Mouse (Mus musculus): ENCODE results near the gene Alpi. TPM values are rescaled to one million over a fixed set of nuclear protein-coding genes. Genes with fewer than 3 reads are reported as not detected.

Alpi gene
- not detected in 2 replicates for polyA plus RNA-seq (2012; rRNA removed)

DNA sequence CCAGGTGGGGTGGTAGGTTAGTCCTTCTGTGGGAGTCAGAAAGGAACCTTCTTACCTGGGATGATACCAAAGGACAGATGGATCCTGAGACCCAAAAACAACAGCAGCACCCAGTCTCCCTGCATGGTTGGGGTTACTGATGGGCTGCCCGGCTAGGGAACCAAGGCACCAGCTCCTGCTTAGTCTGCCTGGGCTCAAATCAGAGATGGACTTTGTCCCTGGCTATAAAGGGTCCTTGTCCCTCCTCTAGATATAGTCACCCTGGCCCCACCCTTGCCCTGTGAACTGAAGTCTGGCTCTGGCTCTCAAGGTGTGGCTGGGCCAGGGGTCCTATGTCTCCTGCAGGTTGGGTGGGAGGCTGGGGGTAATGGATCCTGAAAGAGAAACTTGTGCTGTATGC is at the start of gene Alpi:
TSS of gene Alpi (minus strand) at position 196 of the 400 bp plus-strand sequence.
- no peak for DNase-seq
- no peak within 1 kb of the TSS for H3K27ac ChIP-seq (ENCODE audit: insufficient read depth, low read depth, low read length)
- H3K27me3 ChIP-seq (replicated peaks; ENCODE audit: control insufficient read depth, insufficient read depth, low read length): no peaks in the 10 kb centered on the region
- H3K36me3 ChIP-seq (ENCODE audit: control insufficient read depth, insufficient read depth, low read length): no peaks in the 10 kb centered on the region
- no peaks in the 10 kb centered on the region for H3K4me1 ChIP-seq (ENCODE audit: control insufficient read depth, insufficient read depth, low read length)
- no peak within 1 kb of the TSS for H3K4me3 ChIP-seq (ENCODE audit: insufficient read depth, low read depth, low read length)
- 92% methylated on average over 1 of the region's 1 CpGs for WGBS
- TF ChIP-seq POLR2A (IDR thresholded peaks at IDR 0.05; ENCODE audit: low read depth, low read length): no peak
- no peak for TF ChIP-seq CTCF (conservative IDR thresholded peaks at IDR 0.05; ENCODE audit: insufficient read depth, insufficient read length, low read depth, low read length)

DNA sequence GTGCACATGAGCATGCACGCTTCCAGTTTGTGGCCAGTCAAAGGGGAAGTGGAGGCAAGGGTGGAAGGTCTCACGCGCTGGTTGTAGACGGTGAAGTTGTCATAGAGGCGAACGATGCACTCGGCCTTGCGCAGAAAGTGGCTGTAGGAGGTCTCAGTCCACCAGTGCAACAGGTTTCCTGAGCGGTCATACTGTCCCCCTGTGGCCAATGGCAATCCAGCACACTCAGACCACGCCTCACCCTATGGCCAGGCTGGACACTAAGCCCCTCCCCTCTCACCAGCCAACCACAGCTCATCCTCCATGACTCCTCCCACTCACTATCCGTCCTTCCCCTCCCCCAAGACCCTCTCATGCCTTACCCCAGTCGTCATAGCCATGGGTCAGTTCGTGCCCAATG is 48.0 kb upstream of the Alpi start:
- H3K4me1 ChIP-seq (ENCODE audit: control insufficient read depth, insufficient read depth, low read length): no peaks in the 10 kb centered on the region
- H3K27me3 ChIP-seq (replicated peaks; ENCODE audit: control insufficient read depth, insufficient read depth, low read length): peaks cover 1% of the 10 kb centered on the region; the same call in 1 of the 2 replicates
- WGBS: 40% methylated on average over 13 of the region's 13 CpGs
- DNase-seq: no peak
- H3K27ac ChIP-seq (ENCODE audit: insufficient read depth, low read depth, low read length): no peak overlapping the region
- TF ChIP-seq POLR2A (IDR thresholded peaks at IDR 0.05; ENCODE audit: low read depth, low read length) (no peak), CTCF (conservative IDR thresholded peaks at IDR 0.05; ENCODE audit: insufficient read depth, insufficient read length, low read depth, low read length) (no peak)
- H3K4me3 ChIP-seq (ENCODE audit: insufficient read depth, low read depth, low read length): no peak overlapping the region
- H3K36me3 ChIP-seq (ENCODE audit: control insufficient read depth, insufficient read depth, low read length): no peaks in the 10 kb centered on the region

DNA sequence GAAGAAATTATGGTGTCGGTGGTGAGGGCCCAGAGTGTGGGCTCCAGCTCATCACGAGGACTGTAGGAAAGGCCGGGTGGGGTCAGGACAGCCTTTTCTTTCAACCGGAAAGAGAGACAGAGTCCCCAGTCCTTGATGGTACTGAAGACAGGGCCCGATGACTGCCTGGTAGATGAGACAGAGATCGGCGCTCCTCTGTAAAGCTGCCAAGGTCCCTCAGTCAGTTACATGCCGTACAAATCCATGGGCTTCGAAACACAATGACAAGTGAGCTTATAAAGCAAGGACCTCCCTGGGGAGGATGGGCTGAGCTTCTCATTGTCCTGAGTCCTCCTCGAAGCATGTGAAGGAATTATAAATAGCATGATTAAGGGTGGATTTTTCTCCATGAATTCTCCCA is 41.7 kb upstream of the Alpi start:
- Histone ChIP-seq H3K4me3 (ENCODE audit: insufficient read depth, low read depth, low read length) (no peak overlapping the region), H3K27me3 (replicated peaks; ENCODE audit: control insufficient read depth, insufficient read depth, low read length) (no peaks in the 10 kb centered on the region; the same call in 1 of the 2 replicates), H3K36me3 (ENCODE audit: control insufficient read depth, insufficient read depth, low read length) (no peaks in the 10 kb centered on the region), H3K4me1 (ENCODE audit: control insufficient read depth, insufficient read depth, low read length) (no peaks in the 10 kb centered on the region), H3K27ac (ENCODE audit: insufficient read depth, low read depth, low read length) (no peak overlapping the region)
- DNase-seq: no peak
- TF ChIP-seq POLR2A (IDR thresholded peaks at IDR 0.05; ENCODE audit: low read depth, low read length) (no peak), CTCF (conservative IDR thresholded peaks at IDR 0.05; ENCODE audit: insufficient read depth, insufficient read length, low read depth, low read length) (no peak)
- 80% methylated on average over 10 of the region's 10 CpGs for WGBS

DNA sequence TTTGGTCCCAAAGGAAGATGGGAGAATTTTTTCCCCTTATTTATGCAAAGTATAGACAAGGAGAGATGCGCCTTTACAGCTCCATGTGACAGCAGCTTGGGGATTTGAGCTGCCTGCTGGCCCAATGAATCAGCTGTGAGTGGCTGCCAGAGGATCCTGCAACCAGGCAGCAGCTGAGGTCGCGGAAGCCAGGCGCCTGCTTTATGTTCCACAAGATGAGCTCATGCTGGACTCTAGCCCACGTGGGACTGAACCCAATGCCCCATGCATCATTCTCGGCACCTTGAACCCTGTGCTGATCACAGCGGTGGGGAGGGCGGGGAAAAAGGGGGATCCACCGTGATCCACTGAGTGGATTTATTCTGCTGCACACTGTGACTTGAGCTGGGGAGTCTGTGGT is 41.0 kb upstream of the Alpi start:
- Histone ChIP-seq H3K36me3 (ENCODE audit: control insufficient read depth, insufficient read depth, low read length) (no peaks in the 10 kb centered on the region), H3K4me1 (ENCODE audit: control insufficient read depth, insufficient read depth, low read length) (no peaks in the 10 kb centered on the region), H3K27me3 (replicated peaks; ENCODE audit: control insufficient read depth, insufficient read depth, low read length) (no peaks in the 10 kb centered on the region; the same call in 1 of the 2 replicates), H3K27ac (ENCODE audit: insufficient read depth, low read depth, low read length) (no peak overlapping the region), H3K4me3 (ENCODE audit: insufficient read depth, low read depth, low read length) (no peak overlapping the region)
- whole genome bisulfite sequencing: 46% methylated on average over 9 of the region's 9 CpGs
- no peak for DNase-seq
- TF ChIP-seq POLR2A (IDR thresholded peaks at IDR 0.05; ENCODE audit: low read depth, low read length) (no peak), CTCF (conservative IDR thresholded peaks at IDR 0.05; ENCODE audit: insufficient read depth, insufficient read length, low read depth, low read length) (no peak)

DNA sequence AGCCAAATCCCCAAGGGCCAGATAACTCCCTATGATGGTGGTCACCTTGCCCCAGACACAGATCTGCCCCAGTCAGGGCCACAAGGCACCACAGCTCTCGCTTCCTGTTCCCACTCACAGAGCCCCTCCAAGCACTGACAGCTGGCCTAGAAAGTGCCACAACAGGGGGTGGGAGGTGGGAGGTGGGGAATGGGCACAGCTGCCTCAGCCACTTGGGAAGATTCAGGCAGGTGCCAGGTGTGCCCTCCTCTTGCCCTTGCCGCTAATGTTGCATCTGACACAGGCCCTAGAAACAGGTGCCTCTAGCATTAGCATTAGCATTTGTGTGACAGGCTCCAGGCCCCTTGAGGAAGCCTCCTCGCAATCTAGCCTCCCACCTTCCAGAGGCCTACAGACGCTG is 40.1 kb upstream of the Alpi start:
- Histone ChIP-seq H3K4me1 (ENCODE audit: control insufficient read depth, insufficient read depth, low read length) (no peaks in the 10 kb centered on the region), H3K27me3 (replicated peaks; ENCODE audit: control insufficient read depth, insufficient read depth, low read length) (no peaks in the 10 kb centered on the region; the same call in 1 of the 2 replicates), H3K36me3 (ENCODE audit: control insufficient read depth, insufficient read depth, low read length) (no peaks in the 10 kb centered on the region), H3K4me3 (ENCODE audit: insufficient read depth, low read depth, low read length) (no peak overlapping the region), H3K27ac (ENCODE audit: insufficient read depth, low read depth, low read length) (no peak overlapping the region)
- TF ChIP-seq CTCF (conservative IDR thresholded peaks at IDR 0.05; ENCODE audit: insufficient read depth, insufficient read length, low read depth, low read length) (no peak), POLR2A (IDR thresholded peaks at IDR 0.05; ENCODE audit: low read depth, low read length) (no peak)
- no peak for DNase-seq
- 93% methylated on average over 4 of the region's 4 CpGs for WGBS

DNA sequence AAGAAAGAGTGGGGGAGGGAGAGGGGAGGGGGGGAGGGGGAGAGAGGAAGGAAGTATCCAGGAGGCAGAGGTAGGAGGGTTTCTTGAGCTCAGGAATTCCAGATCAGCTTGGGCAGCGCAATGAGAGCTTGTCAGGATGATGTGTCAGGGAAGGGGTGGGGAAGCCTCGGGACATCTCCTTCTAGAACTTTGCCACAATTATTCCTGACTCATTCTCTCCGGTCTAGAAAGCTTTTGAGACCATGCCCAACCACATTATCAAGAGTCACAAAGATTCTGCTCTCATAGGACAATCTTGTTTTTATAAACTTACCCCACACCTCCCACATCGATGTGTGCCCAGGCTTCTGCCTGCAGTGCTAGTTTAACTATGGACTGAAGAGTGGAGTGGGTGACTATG is 30.4 kb upstream of the Alpi start:
- Histone ChIP-seq H3K36me3 (ENCODE audit: control insufficient read depth, insufficient read depth, low read length) (no peaks in the 10 kb centered on the region), H3K4me1 (ENCODE audit: control insufficient read depth, insufficient read depth, low read length) (no peaks in the 10 kb centered on the region), H3K27ac (ENCODE audit: insufficient read depth, low read depth, low read length) (no peak overlapping the region), H3K27me3 (replicated peaks; ENCODE audit: control insufficient read depth, insufficient read depth, low read length) (no peaks in the 10 kb centered on the region), H3K4me3 (ENCODE audit: insufficient read depth, low read depth, low read length) (no peak overlapping the region)
- no peak for TF ChIP-seq POLR2A (IDR thresholded peaks at IDR 0.05; ENCODE audit: low read depth, low read length)
- WGBS: 82% methylated on average over 4 of the region's 4 CpGs
- DNase-seq: no peak

DNA sequence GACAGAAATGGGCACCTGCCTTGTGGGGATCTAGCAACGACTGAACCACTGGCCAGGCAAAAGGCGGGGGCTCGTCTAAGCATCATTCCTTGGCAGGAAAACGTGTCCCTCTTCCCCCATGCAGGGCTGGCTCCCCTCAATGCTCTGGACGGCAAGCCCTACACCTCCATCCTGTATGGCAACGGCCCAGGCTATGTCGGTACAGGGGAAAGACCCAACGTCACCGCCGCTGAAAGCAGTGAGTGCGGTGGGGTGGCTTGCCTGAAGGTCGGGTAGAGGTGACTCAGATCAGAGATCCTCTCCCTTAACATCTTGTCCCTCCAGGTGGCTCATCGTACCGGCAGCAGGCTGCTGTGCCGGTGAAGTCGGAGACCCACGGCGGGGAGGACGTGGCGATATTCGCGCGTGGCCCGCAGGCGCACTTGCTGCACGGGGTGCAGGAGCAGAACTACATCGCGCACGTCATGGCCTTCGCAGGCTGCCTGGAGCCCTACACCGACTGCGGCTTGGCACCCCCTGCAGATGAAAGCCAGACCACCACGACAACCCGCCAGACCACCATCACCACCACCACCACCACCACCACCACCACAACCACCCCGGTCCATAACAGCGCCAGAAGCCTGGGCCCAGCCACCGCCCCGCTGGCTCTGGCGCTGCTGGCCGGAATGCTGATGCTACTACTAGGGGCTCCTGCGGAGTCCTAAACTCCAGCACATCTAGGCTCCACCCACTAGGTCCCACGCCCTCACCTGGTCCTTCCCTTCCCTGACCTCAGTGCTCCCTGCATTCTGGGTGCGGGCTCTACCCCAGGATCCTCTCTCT is 26.0 kb upstream of the Alpi start:
- H3K27me3 ChIP-seq (replicated peaks; ENCODE audit: control insufficient read depth, insufficient read depth, low read length): no peaks in the 10 kb centered on the region
- H3K36me3 ChIP-seq (ENCODE audit: control insufficient read depth, insufficient read depth, low read length): no peaks in the 10 kb centered on the region
- no peak overlapping the region for H3K27ac ChIP-seq (ENCODE audit: insufficient read depth, low read depth, low read length)
- DNase-seq: no peak
- WGBS: 12% methylated on average over 43 of the region's 43 CpGs
- H3K4me3 ChIP-seq (ENCODE audit: insufficient read depth, low read depth, low read length): no peak overlapping the region
- no peaks in the 10 kb centered on the region for H3K4me1 ChIP-seq (ENCODE audit: control insufficient read depth, insufficient read depth, low read length)
- TF ChIP-seq CTCF (conservative IDR thresholded peaks at IDR 0.05; ENCODE audit: insufficient read depth, insufficient read length, low read depth, low read length) (no peak), POLR2A (IDR thresholded peaks at IDR 0.05; ENCODE audit: low read depth, low read length) (no peak)
